Mouse (Mus musculus): ENCODE data around the gene Sars2. TPM values are rescaled to one million over a fixed set of nuclear protein-coding genes. Genes with fewer than 3 reads are reported as not detected.
A peak's percentile ranks its signal among the peaks of the same experiment; 100 is the strongest.
"Not testable (repeated sequence)": the region's sequence is repeated elsewhere in the genome, so short reads cannot be mapped to it uniquely, and the experiment has no call there.

Gene Sars2
- polyA plus RNA-seq, 1 experiment = 19.0 TPM

GRCm38 (mm10) chr7:28700269-28700668 is 41.5 kb upstream of the Sars2 start:
- no peaks in the 10 kb centered on the region for H3K27me3 ChIP-seq (ENCODE audit: control insufficient read depth, insufficient read depth, low read length)
- 94% methylated on average over 4 of the region's 4 CpGs for WGBS
- no peaks in the 10 kb centered on the region for H3K36me3 ChIP-seq (ENCODE audit: control insufficient read depth, insufficient read depth, low read length)
- no peaks in the 10 kb centered on the region for H3K4me1 ChIP-seq (ENCODE audit: control insufficient read depth, insufficient read depth, insufficient read length, low read length)
- TF ChIP-seq CTCF (IDR thresholded peaks at IDR 0.05; ENCODE audit: extremely low read depth, insufficient read length, insufficient replicate concordance, low read depth, low read length) (no peak), POLR2A (IDR thresholded peaks at IDR 0.05; ENCODE audit: low read depth, low read length) (no peak)
- H3K4me3 ChIP-seq (ENCODE audit: low read depth, low read length) = no peak overlapping the region
- H3K27ac ChIP-seq (ENCODE audit: insufficient read depth, low read depth, low read length) = no peak overlapping the region

GRCm38 (mm10) chr7:28701306-28701705 is 40.5 kb upstream of the Sars2 start:
- not testable (repeated sequence) for H3K36me3 ChIP-seq (ENCODE audit: control insufficient read depth, insufficient read depth, low read length); H3K27me3 ChIP-seq (ENCODE audit: control insufficient read depth, insufficient read depth, low read length); H3K27ac ChIP-seq (ENCODE audit: insufficient read depth, low read depth, low read length); H3K4me1 ChIP-seq (ENCODE audit: control insufficient read depth, insufficient read depth, insufficient read length, low read length); H3K4me3 ChIP-seq (ENCODE audit: low read depth, low read length)
- WGBS = 95% methylated on average over 12 of the region's 12 CpGs

GRCm38 (mm10) chr7:28702601-28703143 is 39.1 kb upstream of the Sars2 start:
- Histone ChIP-seq H3K27me3 (ENCODE audit: control insufficient read depth, insufficient read depth, low read length) (no peaks in the 10 kb centered on the region), H3K4me3 (ENCODE audit: low read depth, low read length) (no peak overlapping the region), H3K4me1 (ENCODE audit: control insufficient read depth, insufficient read depth, insufficient read length, low read length) (no peaks in the 10 kb centered on the region), H3K27ac (ENCODE audit: insufficient read depth, low read depth, low read length) (no peak overlapping the region), H3K36me3 (ENCODE audit: control insufficient read depth, insufficient read depth, low read length) (no peaks in the 10 kb centered on the region)
- TF ChIP-seq POLR2A (IDR thresholded peaks at IDR 0.05; ENCODE audit: low read depth, low read length) (no peak), CTCF (IDR thresholded peaks at IDR 0.05; ENCODE audit: extremely low read depth, insufficient read length, insufficient replicate concordance, low read depth, low read length) (no peak)
- WGBS = 58% methylated on average over 9 of the region's 9 CpGs

GRCm38 (mm10) chr7:28709454-28709853 is 32.3 kb upstream of the Sars2 start:
- Histone ChIP-seq H3K4me3 (ENCODE audit: low read depth, low read length) (no peak overlapping the region), H3K36me3 (ENCODE audit: control insufficient read depth, insufficient read depth, low read length) (no peaks in the 10 kb centered on the region), H3K27ac (ENCODE audit: insufficient read depth, low read depth, low read length) (no peak overlapping the region), H3K4me1 (ENCODE audit: control insufficient read depth, insufficient read depth, insufficient read length, low read length) (no peaks in the 10 kb centered on the region), H3K27me3 (ENCODE audit: control insufficient read depth, insufficient read depth, low read length) (no peaks in the 10 kb centered on the region; the same call in 1 of the 2 replicates)
- TF ChIP-seq POLR2A (IDR thresholded peaks at IDR 0.05; ENCODE audit: low read depth, low read length) (no peak), CTCF (IDR thresholded peaks at IDR 0.05; ENCODE audit: extremely low read depth, insufficient read length, insufficient replicate concordance, low read depth, low read length) (no peak)

- TF ChIP-seq POLR2A (IDR thresholded peaks at IDR 0.05; ENCODE audit: low read depth, low read length) (no peak), CTCF (IDR thresholded peaks at IDR 0.05; ENCODE audit: extremely low read depth, insufficient read length, insufficient replicate concordance, low read depth, low read length) (peak; percentile 10; the same call in 1 of the 2 replicates)
- H3K27ac ChIP-seq (ENCODE audit: insufficient read depth, low read depth, low read length) = no peak overlapping the region
- H3K36me3 ChIP-seq (ENCODE audit: control insufficient read depth, insufficient read depth, low read length) = no peaks in the 10 kb centered on the region
- peaks cover 2% of the 10 kb centered on the region; the same call in 1 of the 2 replicates for H3K27me3 ChIP-seq (ENCODE audit: control insufficient read depth, insufficient read depth, low read length)
- 66% methylated on average over 3 of the region's 3 CpGs for WGBS
- H3K4me1 ChIP-seq (ENCODE audit: control insufficient read depth, insufficient read depth, insufficient read length, low read length) = no peaks in the 10 kb centered on the region
- no peak overlapping the region for H3K4me3 ChIP-seq (ENCODE audit: low read depth, low read length)
These were observed 30.8 kb upstream of the Sars2 start for GRCm38 (mm10) chr7:28710962-28711361.

GRCm38 (mm10) chr7:28714667-28715066 is 27.1 kb upstream of the Sars2 start:
- H3K4me1 ChIP-seq (ENCODE audit: control insufficient read depth, insufficient read depth, insufficient read length, low read length) = peaks cover 3% of the 10 kb centered on the region; the same call in 1 of the 2 replicates
- no peak overlapping the region for H3K27ac ChIP-seq (ENCODE audit: insufficient read depth, low read depth, low read length)
- H3K36me3 ChIP-seq (ENCODE audit: control insufficient read depth, insufficient read depth, low read length) = no peaks in the 10 kb centered on the region
- 86% methylated on average over 5 of the region's 5 CpGs for WGBS
- peaks cover 11% of the 10 kb centered on the region for H3K27me3 ChIP-seq (ENCODE audit: control insufficient read depth, insufficient read depth, low read length)
- no peak overlapping the region for H3K4me3 ChIP-seq (ENCODE audit: low read depth, low read length)
- TF ChIP-seq POLR2A (IDR thresholded peaks at IDR 0.05; ENCODE audit: low read depth, low read length) = no peak
- TF ChIP-seq CTCF (IDR thresholded peaks at IDR 0.05; ENCODE audit: extremely low read depth, insufficient read length, insufficient replicate concordance, low read depth, low read length) = no peak

GRCm38 (mm10) chr7:28715598-28715997 is 26.2 kb upstream of the Sars2 start:
- WGBS = 95% methylated on average over 2 of the region's 2 CpGs
- no peak overlapping the region for H3K27ac ChIP-seq (ENCODE audit: insufficient read depth, low read depth, low read length)
- H3K27me3 ChIP-seq (ENCODE audit: control insufficient read depth, insufficient read depth, low read length) = peaks cover 11% of the 10 kb centered on the region
- H3K4me1 ChIP-seq (ENCODE audit: control insufficient read depth, insufficient read depth, insufficient read length, low read length) = peaks cover 3% of the 10 kb centered on the region; the same call in 1 of the 2 replicates
- no peak for TF ChIP-seq CTCF (IDR thresholded peaks at IDR 0.05; ENCODE audit: extremely low read depth, insufficient read length, insufficient replicate concordance, low read depth, low read length)
- TF ChIP-seq POLR2A (IDR thresholded peaks at IDR 0.05; ENCODE audit: low read depth, low read length) = no peak
- H3K4me3 ChIP-seq (ENCODE audit: low read depth, low read length) = no peak overlapping the region
- H3K36me3 ChIP-seq (ENCODE audit: control insufficient read depth, insufficient read depth, low read length) = no peaks in the 10 kb centered on the region

All from small intestine, adult 2 months (tissue).